Mouse (Mus musculus): Measurements from ENCODE around the gene Vamp2. TPM values are rescaled to one million over a fixed set of nuclear protein-coding genes. Genes with fewer than 3 reads are reported as not detected.

Vamp2 gene
- total RNA-seq, 2 experiments from 2014 or later, result 11.2 to 53.9 TPM

- no peak for ATAC-seq (ENCODE audit: poor library complexity, severe bottlenecking)
Measured at GRCm38 (mm10) chr11:69111051-69111810, 22.9 kb downstream of the Vamp2 start.

- ATAC-seq (ENCODE audit: poor library complexity, severe bottlenecking), result no peak
Measured at GRCm38 (mm10) chr11:69111865-69112264, 23.6 kb downstream of the Vamp2 start.

- ATAC-seq (ENCODE audit: poor library complexity, severe bottlenecking), result no peak
Measured at GRCm38 (mm10) chr11:69114018-69114417, 25.7 kb downstream of the Vamp2 start.

- no peak for ATAC-seq (ENCODE audit: poor library complexity, severe bottlenecking)
Measured at GRCm38 (mm10) chr11:69114621-69115020, 26.3 kb downstream of the Vamp2 start.

GRCm38 (mm10) chr11:69116843-69117242 lies 28.6 kb downstream of the Vamp2 start:
- no peak for ATAC-seq (ENCODE audit: poor library complexity, severe bottlenecking)

- peak; percentile 23 for ATAC-seq (ENCODE audit: poor library complexity, severe bottlenecking)
Measured at GRCm38 (mm10) chr11:69117737-69118695, 29.7 kb downstream of the Vamp2 start.

GRCm38 (mm10) chr11:69118765-69119164 lies 30.5 kb downstream of the Vamp2 start:
- peak; percentile 13; the same call in 1 of the 2 replicates for ATAC-seq (ENCODE audit: poor library complexity, severe bottlenecking)

GRCm38 (mm10) chr11:69119446-69120155 lies 31.3 kb downstream of the Vamp2 start:
- no peak for ATAC-seq (ENCODE audit: poor library complexity, severe bottlenecking)

GRCm38 (mm10) chr11:69120221-69121000 lies 32.1 kb downstream of the Vamp2 start, which contains the start of gene Hes7:
TSS of gene Hes7 (plus strand) at chr11:69120404.
- ATAC-seq (ENCODE audit: poor library complexity, severe bottlenecking), result no peak

- no peak for ATAC-seq (ENCODE audit: poor library complexity, severe bottlenecking)
Measured at GRCm38 (mm10) chr11:69121001-69121740, 32.9 kb downstream of the Vamp2 start.

GRCm38 (mm10) chr11:69121741-69122335 lies 33.5 kb downstream of the Vamp2 start:
- ATAC-seq (ENCODE audit: poor library complexity, severe bottlenecking), result no peak

GRCm38 (mm10) chr11:69122336-69122951 lies 34.2 kb downstream of the Vamp2 start, which contains the start of gene 9130213A22Rik:
TSS of gene 9130213A22Rik (minus strand) at chr11:69122589.
- ATAC-seq (ENCODE audit: poor library complexity, severe bottlenecking), result peak; percentile 28

- peak; percentile 39 for ATAC-seq (ENCODE audit: poor library complexity, severe bottlenecking)
Measured at GRCm38 (mm10) chr11:69123056-69123692, 34.9 kb downstream of the Vamp2 start.

- peak; percentile 31 for ATAC-seq (ENCODE audit: poor library complexity, severe bottlenecking)
Measured at GRCm38 (mm10) chr11:69123693-69124497, 35.6 kb downstream of the Vamp2 start.

GRCm38 (mm10) chr11:69124498-69124847 lies 36.2 kb downstream of the Vamp2 start:
- ATAC-seq (ENCODE audit: poor library complexity, severe bottlenecking), result no peak

GRCm38 (mm10) chr11:69125041-69125851 lies 37.0 kb downstream of the Vamp2 start:
- peak; percentile 19; the same call in 1 of the 2 replicates for ATAC-seq (ENCODE audit: poor library complexity, severe bottlenecking)

GRCm38 (mm10) chr11:69125852-69125918 lies 37.4 kb downstream of the Vamp2 start, which contains the start of gene Aloxe3:
TSS of gene Aloxe3 (plus strand) at chr11:69125896.
- no peak for ATAC-seq (ENCODE audit: poor library complexity, severe bottlenecking)
